Mouse (Mus musculus): ENCODE data around the gene Arhgef7.

DNA sequence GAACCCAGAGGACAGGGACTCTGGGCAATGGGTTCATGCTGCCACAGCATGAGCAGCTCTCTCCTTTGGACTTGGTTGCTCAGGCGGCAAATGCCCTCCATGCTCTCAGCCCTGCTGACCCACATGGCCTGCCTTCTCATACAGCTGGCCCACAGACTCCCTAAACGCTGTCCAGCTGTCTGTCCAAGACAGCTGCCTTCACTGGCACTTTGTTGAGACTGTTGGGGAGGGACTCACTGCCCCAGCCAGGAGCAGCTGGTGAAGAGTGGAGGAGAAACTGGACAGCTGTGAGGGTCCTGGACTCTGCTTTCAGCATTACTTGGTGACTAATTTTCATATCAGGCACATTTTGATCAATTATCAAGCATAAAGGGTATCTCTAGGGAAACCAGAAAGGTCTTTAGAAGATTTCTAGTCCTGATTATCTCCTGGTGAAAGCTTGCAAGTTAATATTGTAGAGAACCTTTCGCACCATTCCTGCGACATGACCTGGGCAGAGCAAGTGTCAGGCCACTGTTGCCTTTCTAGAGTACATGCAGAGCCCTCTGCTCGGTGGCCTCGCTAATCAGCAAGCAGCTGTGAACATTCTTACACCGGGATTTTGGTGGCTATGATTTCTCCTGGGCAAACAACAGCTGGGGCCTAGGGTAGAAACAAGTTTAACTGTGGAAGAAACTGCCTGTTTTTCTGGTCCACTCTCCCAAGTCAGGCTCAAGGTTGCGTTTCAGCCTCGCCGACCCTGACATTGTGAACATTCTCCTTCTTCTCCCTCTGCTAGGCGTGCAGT, 25.8 kb downstream of the Arhgef7 start:
- TF ChIP-seq EP300 (optimal IDR thresholded peaks at IDR 0.05), result no peak
- no peak for TF ChIP-seq CTCF (IDR thresholded peaks at IDR 0.05; ENCODE audit: low read depth)

Measured in stomach, postnatal 0 days (tissue).